Mouse (Mus musculus) liver, adult 2 months (tissue): ENCODE data around the gene Mllt10.

Experiments
- CTCF ChIP-seq: fragments of 200-500 bp; IDR thresholded peaks from 2 replicates; pipeline ENCODE4 v1.5.1; 2011; ENCODE audit warnings: low read depth, low read length, control low read depth
- POLR2A ChIP-seq: fragments of 200-500 bp; IDR thresholded peaks from 2 replicates; pipeline ENCODE4 v1.6.1; 2011; ENCODE audit warnings: low read length, control low read depth; ENCODE audit not compliant: insufficient read depth; ENCODE audit errors: extremely low read depth

DNA sequence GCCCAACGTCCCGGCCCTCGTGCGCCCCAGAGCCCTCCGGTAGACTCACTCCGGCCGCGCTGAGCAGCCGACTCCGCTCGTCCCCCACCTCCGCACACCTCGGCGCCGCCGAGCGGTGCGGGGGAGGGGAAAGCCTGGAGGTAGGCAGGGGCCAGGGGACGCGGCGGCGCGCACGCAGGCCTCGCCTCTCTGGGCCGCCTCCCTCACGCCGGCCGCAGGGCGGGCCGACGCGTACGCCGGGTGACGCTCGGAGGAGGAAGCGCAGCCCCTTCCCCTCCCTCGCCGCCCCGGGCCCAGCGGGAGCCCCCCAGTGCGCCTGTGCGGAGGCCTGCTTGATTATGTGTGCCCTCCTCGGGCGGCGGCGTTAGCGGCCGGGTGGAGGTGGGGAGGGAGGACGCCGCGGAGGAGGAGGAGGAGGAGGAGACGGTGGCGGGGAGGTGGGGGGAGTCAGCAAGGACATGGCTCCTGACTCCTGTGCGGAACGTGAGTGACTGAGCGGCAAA, 9.4 kb downstream of the Mllt10 start:
- TF ChIP-seq CTCF: no peak
- peak; percentile 75 for TF ChIP-seq POLR2A
